Mouse (Mus musculus): ENCODE data around the gene Ppp1r36.
"Not testable (repeated sequence)": the region's sequence is repeated elsewhere in the genome, so short reads cannot be mapped to it uniquely, and the experiment has no call there.

Gene Ppp1r36

DNA sequence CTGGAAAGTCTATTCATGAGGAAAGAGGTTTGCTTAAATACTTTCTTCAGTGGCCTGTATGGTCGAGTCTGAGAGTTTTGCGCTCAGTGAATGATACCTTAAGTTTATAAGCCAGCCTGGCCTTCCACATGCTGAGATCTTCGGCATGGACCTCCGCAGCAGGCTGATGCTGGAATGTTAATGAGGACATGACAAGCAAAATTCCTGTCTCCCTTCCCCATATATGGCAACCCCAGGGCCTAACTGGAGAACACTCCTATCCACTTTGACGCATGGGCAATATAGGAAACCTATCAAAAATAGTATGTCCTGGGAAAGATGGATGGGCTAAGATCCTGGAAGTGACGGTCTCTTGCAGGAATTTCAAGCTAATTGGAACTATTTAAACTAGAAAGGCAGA lies 30.8 kb downstream of the Ppp1r36 start:
- DNase-seq (ENCODE audit: low spot score in 2 of 2), result no peak

- no peak for DNase-seq (ENCODE audit: low spot score in 2 of 2)
These were observed 34.9 kb downstream of the Ppp1r36 start for GRCm38 (mm10) chr12:76452203-76452602.

GRCm38 (mm10) chr12:76458445-76458844 lies 41.1 kb downstream of the Ppp1r36 start:
- DNase-seq (ENCODE audit: low spot score in 2 of 2), result not testable (repeated sequence)

DNA sequence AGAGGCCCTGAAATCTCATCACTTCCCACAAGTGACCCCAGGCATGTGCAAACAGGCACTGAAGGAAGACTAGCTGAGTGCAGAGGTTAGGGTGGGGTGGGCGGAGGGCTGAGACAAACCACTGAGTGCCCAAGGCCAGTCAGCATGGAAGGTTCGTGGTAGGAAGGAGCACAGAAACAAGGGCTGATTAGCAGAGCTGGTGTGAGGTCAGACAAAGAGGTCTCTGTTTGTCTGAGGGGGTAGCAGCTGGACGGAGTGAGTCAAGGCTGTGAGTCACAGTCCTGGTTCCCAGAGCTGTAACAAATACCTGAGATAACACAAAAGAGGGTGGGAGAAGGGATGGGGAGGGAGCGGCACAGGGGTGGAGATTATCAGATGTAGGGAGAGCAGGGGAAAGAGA lies 41.7 kb downstream of the Ppp1r36 start:
- DNase-seq (ENCODE audit: low spot score in 2 of 2), result no peak

- peak in 1 of 2 experiments; percentile 44 for DNase-seq (ENCODE audit: low spot score in 2 of 2)
These were observed 46.1 kb downstream of the Ppp1r36 start for GRCm38 (mm10) chr12:76463391-76463790.

GRCm38 (mm10) chr12:76464651-76465252 lies 47.4 kb downstream of the Ppp1r36 start:
- peak; percentile 48 to 69 for DNase-seq (ENCODE audit: low spot score in 2 of 2)

GRCm38 (mm10) chr12:76466651-76467050 lies 49.3 kb downstream of the Ppp1r36 start:
- no peak for DNase-seq (ENCODE audit: low spot score in 2 of 2)

DNA sequence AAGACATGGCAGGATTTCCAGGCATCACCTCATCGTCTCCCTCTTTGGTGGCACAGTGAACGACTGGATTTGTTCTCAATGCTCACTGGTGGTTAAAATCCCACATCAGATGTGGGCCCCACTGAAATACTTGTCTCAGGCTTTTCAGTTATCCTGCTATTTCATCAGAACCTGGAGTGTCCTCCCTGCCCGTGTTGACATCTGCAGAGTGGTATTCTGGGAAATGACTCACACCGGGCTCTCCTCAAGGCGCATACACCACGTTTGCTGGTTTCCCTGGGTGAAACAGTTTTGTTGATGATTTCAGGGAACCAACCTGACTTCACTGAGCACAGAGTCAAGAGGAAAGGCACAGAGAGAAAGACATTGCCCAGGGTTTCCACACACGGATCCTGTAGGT lies 49.9 kb downstream of the Ppp1r36 start:
- no peak for DNase-seq (ENCODE audit: low spot score in 2 of 2)

DNA sequence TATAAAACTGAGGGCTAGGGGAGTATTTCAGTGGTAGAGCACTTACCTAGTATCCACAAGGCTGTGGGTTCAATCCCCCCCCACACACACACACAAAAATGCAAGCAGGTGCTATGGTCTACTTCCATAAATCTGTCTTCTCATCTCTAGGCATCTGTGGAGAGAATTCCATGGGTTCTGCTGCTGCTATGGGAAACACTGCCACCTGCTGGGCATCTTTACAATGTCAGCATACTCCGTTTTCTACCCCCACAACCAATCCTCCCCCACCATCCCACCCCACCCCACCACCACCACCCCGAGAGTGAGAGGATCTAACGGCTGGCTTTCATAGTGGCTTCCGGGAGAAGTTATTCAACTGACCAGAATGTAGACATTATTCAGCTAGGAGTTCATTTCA lies 54.7 kb downstream of the Ppp1r36 start:
- DNase-seq (ENCODE audit: low spot score in 2 of 2), result peak; percentile 77 to 82

DNA sequence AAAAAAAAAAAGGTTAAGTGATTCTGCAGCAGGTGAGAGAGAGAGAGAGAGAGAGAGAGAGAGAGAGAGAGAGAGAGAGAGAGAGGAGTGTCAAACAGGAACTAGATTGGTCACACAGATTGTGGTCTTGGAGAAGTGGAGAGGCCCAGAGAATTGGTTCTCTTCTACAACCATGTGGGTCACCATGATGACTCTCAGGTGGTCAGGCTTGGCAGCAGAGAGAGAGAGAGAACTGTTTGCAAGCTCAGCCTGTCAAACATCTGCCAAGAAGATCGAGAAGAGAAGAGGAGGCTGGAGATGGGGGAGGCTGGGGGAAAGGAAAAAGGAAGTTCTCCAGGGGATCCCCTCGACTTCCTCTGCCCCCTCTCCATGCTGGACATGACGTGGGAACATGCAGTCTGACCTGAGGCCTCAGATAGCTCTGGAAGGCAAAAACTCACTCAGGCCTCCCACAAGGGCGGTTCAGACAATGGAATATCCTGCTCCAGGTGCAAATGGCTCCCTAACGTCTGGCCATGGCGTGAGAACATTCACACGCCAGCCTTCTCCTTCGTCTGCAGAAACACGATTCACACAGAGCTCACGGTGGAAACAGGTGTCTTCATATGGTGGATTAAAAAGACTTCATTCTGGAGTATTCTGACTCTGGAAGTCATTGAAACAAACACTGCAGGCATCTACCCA lies 56.4 kb downstream of the Ppp1r36 start:
- no peak for DNase-seq (ENCODE audit: low spot score in 2 of 2)

DNA sequence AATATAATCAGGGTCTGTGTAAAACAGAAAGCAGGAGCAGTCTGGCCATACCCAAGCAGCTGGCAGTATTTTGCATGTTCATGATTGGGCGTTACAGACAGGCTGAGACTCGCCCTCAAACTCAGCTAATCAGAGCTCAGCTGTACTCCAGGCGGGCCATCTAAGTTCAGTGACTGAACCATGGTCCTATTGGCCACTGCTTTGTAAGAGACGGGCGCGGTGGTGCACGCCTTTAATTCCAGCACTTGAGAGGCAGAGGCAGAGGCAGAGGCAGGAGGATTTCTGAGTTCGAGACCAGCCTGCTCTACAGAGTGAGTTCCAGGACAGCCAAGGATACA lies 56.9 kb downstream of the Ppp1r36 start:
- no peak for DNase-seq (ENCODE audit: low spot score in 2 of 2)

DNA sequence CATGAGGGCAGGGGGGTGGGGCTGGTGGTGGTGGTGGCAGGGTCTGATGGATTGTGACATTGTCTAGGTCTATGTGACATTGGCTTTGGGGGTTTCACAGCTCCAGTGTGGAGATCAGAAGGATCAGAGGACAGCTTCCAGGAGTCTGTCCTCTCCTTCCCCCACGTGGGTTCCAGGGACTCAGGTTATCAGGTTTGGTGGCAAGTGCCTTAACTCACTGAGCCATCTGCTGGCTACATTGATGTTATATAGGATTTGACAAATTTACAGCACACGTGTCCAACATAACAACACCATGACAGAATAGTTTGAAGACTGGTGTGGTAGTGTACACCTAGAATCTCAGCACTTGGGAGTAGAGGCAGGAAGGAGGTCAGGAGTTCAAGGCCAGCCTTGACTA lies 57.5 kb downstream of the Ppp1r36 start:
- DNase-seq (ENCODE audit: low spot score in 2 of 2), result no peak

GRCm38 (mm10) chr12:76476146-76476545 lies 58.8 kb downstream of the Ppp1r36 start:
- no peak for DNase-seq (ENCODE audit: low spot score in 2 of 2)

DNA sequence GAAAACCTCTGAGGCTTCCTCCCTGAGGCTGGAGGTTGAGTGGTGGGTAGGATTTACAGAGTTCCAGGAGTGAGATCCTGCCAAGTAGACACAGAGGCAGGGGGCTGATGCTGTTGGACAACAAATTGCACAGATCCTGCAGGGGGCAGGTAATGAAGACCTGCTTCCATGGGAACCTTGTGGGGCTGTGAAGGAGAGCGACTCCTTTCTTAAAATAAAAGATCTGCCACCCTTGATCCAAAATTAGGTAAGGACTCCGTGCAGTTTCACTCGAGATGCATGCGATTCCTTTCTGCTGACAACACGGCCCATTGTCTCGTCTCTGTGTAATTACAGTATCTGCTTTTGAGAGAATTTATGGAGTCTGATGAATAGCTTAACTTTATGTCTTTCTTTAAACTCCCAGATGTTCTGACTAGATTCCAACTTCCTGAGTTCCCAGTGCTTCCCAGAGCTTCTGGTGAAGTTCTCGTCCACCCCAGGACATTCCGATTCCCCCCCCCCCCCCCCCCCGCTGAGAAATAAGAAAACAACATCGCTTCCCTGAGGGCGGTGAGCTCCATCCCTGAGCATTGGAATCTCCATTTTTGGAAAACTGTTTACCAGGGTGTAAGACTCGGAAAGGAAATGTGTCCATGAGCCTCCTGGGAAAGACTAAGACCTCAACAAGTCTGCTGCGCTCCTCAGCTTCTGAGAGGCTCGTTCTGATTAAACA lies 61.1 kb downstream of the Ppp1r36 start:
- DNase-seq (ENCODE audit: low spot score in 2 of 2), result no peak

DNA sequence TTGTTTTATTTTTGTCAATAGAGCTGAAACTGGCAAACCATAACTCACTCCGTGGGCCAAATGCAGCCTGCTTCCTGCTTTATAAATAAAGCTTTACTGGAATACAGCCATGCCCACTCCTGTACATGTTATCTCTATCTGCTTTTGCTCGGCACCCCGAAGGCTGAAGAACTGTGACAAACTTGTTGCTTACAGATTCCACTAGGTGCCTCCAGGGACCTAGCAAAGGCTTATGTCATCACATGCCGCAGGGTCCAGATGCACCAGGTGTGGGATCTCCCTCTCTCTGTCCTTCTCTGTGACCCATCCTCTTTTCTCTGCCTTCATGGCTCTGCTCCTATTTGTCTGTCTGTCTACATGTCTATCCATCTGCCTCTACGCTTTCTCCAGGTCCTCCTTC lies 61.8 kb downstream of the Ppp1r36 start:
- no peak for DNase-seq (ENCODE audit: low spot score in 2 of 2)

DNA sequence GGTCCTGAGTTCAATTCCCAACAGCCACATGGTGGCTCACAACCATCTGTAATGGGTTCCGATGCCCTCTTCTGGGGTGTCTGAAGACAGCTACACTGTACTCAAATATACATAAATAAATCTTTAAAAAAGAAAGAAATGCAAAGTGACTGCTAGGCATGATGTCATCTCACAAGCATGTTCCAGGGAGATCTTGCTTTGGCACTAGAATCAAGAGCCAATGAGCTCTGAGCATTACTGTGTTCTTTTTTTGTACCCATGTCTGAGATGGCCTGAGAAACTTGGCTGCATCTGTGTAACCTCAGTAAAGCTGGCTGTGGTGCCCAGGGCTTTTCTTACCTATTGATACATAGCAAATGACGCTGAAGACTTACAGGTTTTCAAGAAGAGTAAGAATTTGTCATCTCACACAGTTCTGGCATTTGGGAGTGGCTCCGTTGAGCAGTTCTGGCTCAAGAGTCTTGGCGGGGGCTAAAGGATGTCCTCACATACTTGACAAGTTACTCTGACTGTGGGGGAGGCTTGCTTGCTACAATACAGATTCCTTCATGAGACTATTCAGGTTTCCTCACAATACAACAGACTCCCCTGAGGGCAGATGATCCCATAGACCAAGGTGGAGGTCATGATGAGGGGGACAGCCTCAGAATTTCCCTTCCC lies 62.6 kb downstream of the Ppp1r36 start:
- no peak for DNase-seq (ENCODE audit: low spot score in 2 of 2)

DNA sequence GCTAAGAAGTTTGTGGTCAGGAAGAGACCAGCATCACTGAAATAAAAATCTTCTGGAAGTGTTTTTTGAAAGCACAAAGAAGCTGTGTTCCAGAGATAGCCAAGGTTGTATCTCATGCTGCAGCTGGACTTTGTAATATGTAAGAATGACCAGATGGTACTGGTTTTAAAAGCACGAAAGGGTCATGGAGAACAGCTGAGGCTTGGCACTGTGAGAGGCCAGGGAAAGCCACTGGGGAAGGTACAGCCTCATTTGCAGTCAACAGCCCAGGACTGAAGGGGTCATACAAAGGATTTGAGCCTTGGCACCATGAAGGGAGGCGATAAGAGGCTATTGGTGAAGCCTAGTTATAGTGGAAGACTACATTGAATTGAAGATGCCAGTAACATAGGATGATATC lies 65.1 kb downstream of the Ppp1r36 start:
- no peak for DNase-seq (ENCODE audit: low spot score in 2 of 2)

- DNase-seq (ENCODE audit: low spot score in 2 of 2), result no peak
These were observed 65.6 kb downstream of the Ppp1r36 start for GRCm38 (mm10) chr12:76482948-76483347.

DNA sequence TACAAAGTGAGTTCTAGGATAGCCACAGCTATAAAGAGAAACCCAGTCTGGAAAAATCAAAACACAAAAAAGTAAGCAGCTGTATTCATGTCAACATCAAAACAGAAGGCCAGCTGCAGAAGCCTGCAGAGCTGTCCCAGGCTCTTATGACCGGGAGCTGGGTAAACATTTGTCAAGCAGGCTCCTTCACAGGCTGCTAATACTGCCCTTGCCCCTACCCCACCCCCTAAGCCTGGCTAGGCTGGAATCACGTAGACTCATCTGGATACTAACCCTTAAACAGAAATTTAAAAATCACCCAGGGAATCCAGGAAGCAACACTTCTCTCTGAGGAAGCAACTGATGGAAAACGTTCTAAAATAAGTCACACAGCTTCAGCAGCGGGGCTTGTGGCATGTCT lies 67.5 kb downstream of the Ppp1r36 start:
- no peak for DNase-seq (ENCODE audit: low spot score in 2 of 2)

- DNase-seq (ENCODE audit: low spot score in 2 of 2), result no peak
These were observed 68.0 kb downstream of the Ppp1r36 start for GRCm38 (mm10) chr12:76485381-76485780.

DNA sequence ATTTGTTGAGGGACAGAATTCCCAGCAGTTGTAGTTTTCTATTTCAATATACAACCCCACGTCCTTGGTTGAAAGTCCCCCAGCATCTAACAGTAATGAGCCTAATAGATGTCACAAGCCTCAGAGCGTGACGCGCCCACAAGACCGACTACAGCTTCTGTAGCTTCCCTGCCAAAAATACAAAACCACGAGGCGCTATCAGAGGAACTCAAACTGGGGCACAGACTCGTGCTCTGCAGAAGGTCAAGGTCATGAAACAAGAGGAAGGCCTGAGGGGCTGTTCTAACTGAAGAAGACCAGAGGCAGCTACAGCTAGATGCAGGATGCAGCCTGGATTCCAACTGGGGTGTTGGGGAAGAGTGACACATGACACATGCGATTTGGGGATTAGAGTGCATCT lies 69.6 kb downstream of the Ppp1r36 start:
- DNase-seq (ENCODE audit: low spot score in 2 of 2), result no peak

Data from right cerebral cortex, adult 2 months (tissue).